In genomic region chr6:89380751-89381150, GRCm38 (mm10) we compare ENCODE assay signal across 20 mouse cellular contexts. TPM values are rescaled to one million over a fixed set of nuclear protein-coding genes. Genes with fewer than 3 reads are reported as not detected.
DNase-seq lines count a peak whose midpoint lies in the region; ATAC-seq lines count a peak whose summit lies in the region.
"Had no signal": no experiment of that assay in that cellular context is flagged by ENCODE, and none has a peak within 500 bp of the region (broad histone marks: within the 10 kb centered on the region; RNA-seq: fewer than 3 reads in every experiment).

No protein-coding gene starts in this region.

- 28% methylated on average over 3 of the region's 3 CpGs for WGBS in hindbrain, embryonic 10.5 days
- WGBS in hindbrain, embryonic 16.5 days = 25% methylated on average over 3 of the region's 3 CpGs

- no peak for DNase-seq in hindbrain, embryonic 10.5 days (ENCODE audit: low spot score)
- peak; percentile 13 for DNase-seq in retina, embryonic 14.5 days (ENCODE audit: low spot score)
- DNase-seq in retina, postnatal 1 day = no peak
- peak; percentile 84 for DNase-seq in R1 (ENCODE audit: low read depth, low spot score)
- DNase-seq in cerebellum, adult 18-20 months = no peak
- DNase-seq in adrenal gland, postnatal 14 days = no peak
- DNase-seq: adrenal gland, postnatal 25 days; cerebellum, adult 11-12 months; cerebellum, adult 9-10 months; gastrocnemius, postnatal 25 days; heart, adult 18-20 months; heart, postnatal 10 days; heart, postnatal 36 days; kidney, adult 8-10 months had no signal

- no peaks in the 10 kb centered on the region for H3K36me3 ChIP-seq in hindbrain, embryonic 10.5 days
- no peaks in the 10 kb centered on the region for H3K36me3 ChIP-seq in hindbrain, embryonic 16.5 days (ENCODE audit: control insufficient read depth, insufficient read depth, low read length)
- H3K36me3 ChIP-seq: forebrain, embryonic 15.5 days; heart, embryonic 12.5 days; heart, embryonic 15.5 days had no signal

- peaks cover 35% of the 10 kb centered on the region for H3K4me1 ChIP-seq in hindbrain, embryonic 10.5 days (replicated peaks)
- H3K4me1 ChIP-seq in hindbrain, embryonic 16.5 days (ENCODE audit: control insufficient read depth, insufficient read depth, low read depth, low read length) = no peaks in the 10 kb centered on the region
- H3K4me1 ChIP-seq: forebrain, embryonic 15.5 days had no signal

- H3K9me3 ChIP-seq in hindbrain, embryonic 10.5 days = no peaks in the 10 kb centered on the region
- H3K9me3 ChIP-seq in hindbrain, embryonic 16.5 days (ENCODE audit: control insufficient read depth, low read length) = no peaks in the 10 kb centered on the region
- H3K9me3 ChIP-seq: forebrain, embryonic 15.5 days; heart, embryonic 12.5 days; heart, embryonic 15.5 days had no signal

- H3K4me2 ChIP-seq in hindbrain, embryonic 16.5 days (ENCODE audit: low read length) = no peak overlapping the region
- H3K4me2 ChIP-seq: forebrain, embryonic 15.5 days; heart, embryonic 12.5 days; heart, embryonic 15.5 days; hindbrain, embryonic 14.5 days had no signal

- H3K4me3 ChIP-seq in hindbrain, embryonic 10.5 days = no peak overlapping the region
- no peak overlapping the region for H3K4me3 ChIP-seq in hindbrain, embryonic 16.5 days (ENCODE audit: low read length)
- H3K4me3 ChIP-seq: forebrain, embryonic 15.5 days; heart, embryonic 12.5 days; heart, embryonic 15.5 days had no signal

- ATAC-seq in hindbrain, embryonic 16.5 days = no peak
- ATAC-seq: forebrain, embryonic 15.5 days; intestine, postnatal 0 days had no signal

- no peak overlapping the region for H3K9ac ChIP-seq in hindbrain, embryonic 16.5 days (ENCODE audit: low read depth, low read length)
- H3K9ac ChIP-seq: forebrain, embryonic 15.5 days; heart, embryonic 12.5 days; heart, embryonic 15.5 days; hindbrain, embryonic 14.5 days had no signal

- peak overlapping the region; percentile 64; the same call in 1 of the 2 replicates for H3K27ac ChIP-seq in hindbrain, embryonic 10.5 days
- no peak overlapping the region for H3K27ac ChIP-seq in hindbrain, embryonic 16.5 days (ENCODE audit: low read depth, low read length)
- H3K27ac ChIP-seq: forebrain, embryonic 15.5 days; heart, embryonic 15.5 days; hindbrain, embryonic 14.5 days had no signal

- peaks cover 13% of the 10 kb centered on the region; the same call in 1 of the 2 replicates for H3K27me3 ChIP-seq in hindbrain, embryonic 10.5 days (ENCODE audit: insufficient read depth, poor library complexity, severe bottlenecking)
- no peaks in the 10 kb centered on the region for H3K27me3 ChIP-seq in hindbrain, embryonic 16.5 days (replicated peaks; ENCODE audit: control insufficient read depth, insufficient read depth, low read length)
- H3K27me3 ChIP-seq: forebrain, embryonic 15.5 days; heart, embryonic 15.5 days had no signal

RNA-seq across cellular contexts. Expression of gene Plxna1, which starts 18.3 kb away (rescaled TPM):
- 29.1 and 35.5 TPM in 2 replicates for polyA plus RNA-seq in hindbrain, embryonic 10.5 days (2016; fragmentation: Nextera tagmentation; extraction: Ambion mirVana)
- polyA plus RNA-seq in hindbrain, embryonic 16.5 days (2015; fragmentation: Nextera tagmentation; extraction: Ambion mirVana) = 21.6 and 44.7 TPM in 2 replicates
- total RNA-seq in adrenal gland, postnatal 14 days (2021) = 60.2 and 68.8 TPM in 2 replicates

Comparison
In these comparisons a context has a peak if more than half of its experiments do, and no peak if none do; other contexts are left out.
1. DNase-seq: peak in retina, embryonic 14.5 days (single experiment) and R1 (single experiment); none in hindbrain, embryonic 10.5 days (single experiment), retina, postnatal 1 day (single experiment), cerebellum, adult 18-20 months (0 of 2) and adrenal gland, postnatal 14 days (single experiment).